Mouse (Mus musculus) cerebellum, adult (tissue): ENCODE results near the gene Gm9040.
"Not testable (repeated sequence)": the region's sequence is repeated elsewhere in the genome, so short reads cannot be mapped to it uniquely, and the experiment has no call there.

Experiments
- ATAC-seq: cut with Nextera tagmentation; 2 replicates; pipeline ENCODE4 v1.9.2; 2017; ENCODE audit warnings: mild to moderate bottlenecking, moderate library complexity, mixed read lengths; ENCODE audit not compliant: insufficient number of reproducible peaks, low FRiP score, low TSS enrichment

The Gm9040 gene

DNA sequence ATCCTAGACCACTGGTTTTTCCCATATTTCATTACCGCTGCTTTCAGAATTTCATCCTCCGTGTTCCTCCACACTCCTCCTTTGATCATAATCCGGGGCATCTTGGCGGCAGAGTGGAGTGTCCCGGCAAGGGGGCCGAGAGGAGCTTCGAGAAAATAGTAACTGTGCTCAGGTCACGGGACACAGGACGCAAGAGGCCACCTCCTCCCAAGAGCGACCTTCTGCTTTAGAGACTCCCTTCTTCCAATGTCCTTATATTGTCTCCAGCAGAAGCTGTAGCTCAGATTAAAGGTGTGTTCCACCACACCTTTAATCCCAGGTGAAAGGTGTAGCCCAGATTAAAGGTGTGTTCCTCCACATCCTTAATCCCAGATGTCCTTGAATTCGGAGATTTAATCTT, at the start of gene Gm9040:
Gene Gm9040 (minus strand): TSS at position 101 of the 400 bp plus-strand sequence.
- not testable (repeated sequence) for ATAC-seq

DNA sequence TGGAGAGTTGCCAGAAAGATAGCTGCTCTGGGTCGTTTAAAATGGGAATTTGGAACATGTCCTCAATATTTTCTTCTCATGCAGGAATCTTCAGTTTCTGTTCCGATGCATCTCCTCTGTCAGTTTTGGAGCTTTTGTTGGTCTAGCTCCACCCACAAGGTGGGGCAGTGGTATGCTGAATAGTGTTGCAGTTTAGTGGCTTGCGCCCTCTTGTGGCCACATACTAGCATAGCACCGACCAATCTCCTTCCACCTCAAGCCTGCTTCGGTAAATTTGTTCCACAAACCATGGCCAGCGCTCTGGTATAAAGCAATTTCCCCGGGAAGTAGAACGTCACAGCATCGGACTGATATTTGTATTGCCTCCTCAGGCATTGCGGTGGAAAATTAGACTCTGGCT, 43.7 kb upstream of the Gm9040 start:
- ATAC-seq: peak; percentile 85

DNA sequence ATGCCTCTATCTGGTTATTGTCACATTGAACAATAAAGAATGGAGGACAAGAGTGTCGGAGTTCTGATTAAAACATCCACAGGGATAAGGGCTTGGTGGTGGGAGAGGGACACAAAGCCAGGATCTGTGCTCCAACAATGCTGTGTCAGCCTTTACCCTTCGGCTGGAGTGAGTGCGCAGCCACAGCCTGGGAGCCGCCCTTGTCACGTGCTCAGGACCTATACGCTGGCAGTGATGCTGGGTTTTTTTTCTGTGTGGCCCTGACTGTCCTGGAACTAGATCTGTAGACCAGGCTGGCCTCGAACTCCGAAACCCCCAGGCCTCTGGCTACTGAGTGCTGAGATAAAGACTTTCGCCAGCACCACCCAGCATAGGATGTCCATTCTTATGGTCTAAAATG, 42.7 kb upstream of the Gm9040 start:
- ATAC-seq: no peak

DNA sequence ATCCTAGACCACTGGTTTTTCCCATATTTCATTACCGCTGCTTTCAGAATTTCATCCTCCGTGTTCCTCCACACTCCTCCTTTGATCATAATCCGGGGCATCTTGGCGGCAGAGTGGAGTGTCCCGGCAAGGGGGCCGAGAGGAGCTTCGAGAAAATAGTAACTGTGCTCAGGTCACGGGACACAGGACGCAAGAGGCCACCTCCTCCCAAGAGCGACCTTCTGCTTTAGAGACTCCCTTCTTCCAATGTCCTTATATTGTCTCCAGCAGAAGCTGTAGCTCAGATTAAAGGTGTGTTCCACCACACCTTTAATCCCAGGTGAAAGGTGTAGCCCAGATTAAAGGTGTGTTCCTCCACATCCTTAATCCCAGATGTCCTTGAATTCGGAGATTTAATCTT, 27.2 kb upstream of the Gm9040 start, which contains the start of gene Gm9049:
Gene Gm9049 (minus strand): TSS at position 101 of the 400 bp plus-strand sequence.
- not testable (repeated sequence) for ATAC-seq

DNA sequence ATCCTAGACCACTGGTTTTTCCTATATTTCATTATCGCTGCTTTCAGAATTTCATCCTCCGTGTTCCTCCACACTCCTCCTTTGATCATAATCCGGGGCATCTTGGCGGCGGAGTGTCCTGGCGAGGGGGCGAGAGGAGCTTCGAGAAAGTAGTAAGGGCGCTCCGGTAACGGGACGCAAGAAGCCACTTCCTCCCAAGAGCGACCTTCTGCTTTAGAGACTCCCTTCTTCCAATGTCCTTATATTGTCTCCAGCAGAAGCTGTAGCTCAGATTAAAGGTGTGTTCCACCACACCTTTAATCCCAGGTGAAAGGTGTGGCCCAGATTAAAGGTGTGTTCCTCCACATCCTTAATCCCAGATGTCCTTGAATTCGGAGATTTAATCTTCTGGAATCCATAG, 21.8 kb upstream of the Gm9040 start, which contains the start of gene Gm9048:
Gene Gm9048 (minus strand): TSS at position 101 of the 400 bp plus-strand sequence.
- ATAC-seq: not testable (repeated sequence)

DNA sequence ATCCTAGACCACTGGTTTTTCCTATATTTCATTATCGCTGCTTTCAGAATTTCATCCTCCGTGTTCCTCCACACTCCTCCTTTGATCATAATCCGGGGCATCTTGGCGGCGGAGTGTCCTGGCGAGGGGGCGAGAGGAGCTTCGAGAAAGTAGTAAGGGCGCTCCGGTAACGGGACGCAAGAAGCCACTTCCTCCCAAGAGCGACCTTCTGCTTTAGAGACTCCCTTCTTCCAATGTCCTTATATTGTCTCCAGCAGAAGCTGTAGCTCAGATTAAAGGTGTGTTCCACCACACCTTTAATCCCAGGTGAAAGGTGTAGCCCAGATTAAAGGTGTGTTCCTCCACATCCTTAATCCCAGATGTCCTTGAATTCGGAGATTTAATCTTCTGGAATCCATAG, 16.4 kb upstream of the Gm9040 start, which contains the start of gene Gm9046:
Gene Gm9046 (minus strand): TSS at position 101 of the 400 bp plus-strand sequence.
- not testable (repeated sequence) for ATAC-seq

DNA sequence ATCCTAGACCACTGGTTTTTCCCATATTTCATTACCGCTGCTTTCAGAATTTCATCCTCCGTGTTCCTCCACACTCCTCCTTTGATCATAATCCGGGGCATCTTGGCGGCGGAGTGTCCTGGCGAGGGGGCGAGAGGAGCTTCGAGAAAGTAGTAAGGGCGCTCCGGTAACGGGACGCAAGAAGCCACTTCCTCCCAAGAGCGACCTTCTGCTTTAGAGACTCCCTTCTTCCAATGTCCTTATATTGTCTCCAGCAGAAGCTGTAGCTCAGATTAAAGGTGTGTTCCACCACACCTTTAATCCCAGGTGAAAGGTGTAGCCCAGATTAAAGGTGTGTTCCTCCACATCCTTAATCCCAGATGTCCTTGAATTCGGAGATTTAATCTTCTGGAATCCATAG, 11.0 kb upstream of the Gm9040 start, which contains the start of gene Gm9045:
Gene Gm9045 (minus strand): TSS at position 101 of the 400 bp plus-strand sequence.
- ATAC-seq: not testable (repeated sequence)

DNA sequence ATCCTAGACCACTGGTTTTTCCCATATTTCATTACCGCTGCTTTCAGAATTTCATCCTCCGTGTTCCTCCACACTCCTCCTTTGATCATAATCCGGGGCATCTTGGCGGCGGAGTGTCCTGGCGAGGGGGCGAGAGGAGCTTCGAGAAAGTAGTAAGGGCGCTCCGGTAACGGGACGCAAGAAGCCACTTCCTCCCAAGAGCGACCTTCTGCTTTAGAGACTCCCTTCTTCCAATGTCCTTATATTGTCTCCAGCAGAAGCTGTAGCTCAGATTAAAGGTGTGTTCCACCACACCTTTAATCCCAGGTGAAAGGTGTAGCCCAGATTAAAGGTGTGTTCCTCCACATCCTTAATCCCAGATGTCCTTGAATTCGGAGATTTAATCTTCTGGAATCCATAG, 5.5 kb upstream of the Gm9040 start, which contains the start of gene Gm9044:
Gene Gm9044 (minus strand): TSS at position 101 of the 400 bp plus-strand sequence.
- not testable (repeated sequence) for ATAC-seq

DNA sequence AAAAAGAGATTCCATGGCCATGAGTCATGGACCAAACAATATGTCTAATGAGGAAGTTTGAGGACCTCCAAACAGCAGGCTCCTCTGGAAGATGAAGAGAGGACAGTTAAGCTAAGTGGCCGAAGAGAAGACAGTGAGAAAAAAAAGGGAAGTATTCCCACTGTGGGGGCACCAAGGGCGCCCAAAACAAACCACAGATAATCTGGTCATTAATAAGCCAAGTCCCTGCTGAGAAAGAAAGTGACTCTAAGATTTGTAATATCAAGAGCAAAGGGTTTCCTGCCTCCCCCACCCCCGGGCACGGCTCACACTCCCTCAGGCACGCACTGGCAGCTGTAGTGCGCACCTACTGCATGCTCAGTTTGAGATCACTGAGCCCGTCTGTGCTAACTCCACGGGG, 7.7 kb downstream of the Gm9040 start:
- no peak for ATAC-seq

DNA sequence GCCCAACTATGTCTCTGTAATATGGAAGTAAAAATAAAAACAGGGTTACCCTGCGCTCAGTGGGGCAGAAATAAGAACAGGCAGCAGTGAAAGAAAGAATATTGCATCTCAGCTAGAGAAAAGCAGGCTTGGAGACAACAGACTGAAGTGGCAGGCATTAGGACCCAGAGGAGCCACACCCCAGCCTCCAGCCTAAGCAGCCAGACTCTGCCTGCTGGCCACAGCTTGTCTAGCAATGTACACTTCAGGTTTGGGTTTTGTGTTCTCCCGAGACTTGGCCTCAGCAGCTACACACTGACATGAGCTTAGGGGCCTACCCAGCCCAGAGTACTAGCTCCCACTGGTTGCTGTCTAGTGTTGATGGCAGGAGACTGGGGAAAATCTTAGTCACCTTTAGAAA, 24.6 kb downstream of the Gm9040 start:
- ATAC-seq: peak; percentile 57; the same call in 1 of the 2 replicates

DNA sequence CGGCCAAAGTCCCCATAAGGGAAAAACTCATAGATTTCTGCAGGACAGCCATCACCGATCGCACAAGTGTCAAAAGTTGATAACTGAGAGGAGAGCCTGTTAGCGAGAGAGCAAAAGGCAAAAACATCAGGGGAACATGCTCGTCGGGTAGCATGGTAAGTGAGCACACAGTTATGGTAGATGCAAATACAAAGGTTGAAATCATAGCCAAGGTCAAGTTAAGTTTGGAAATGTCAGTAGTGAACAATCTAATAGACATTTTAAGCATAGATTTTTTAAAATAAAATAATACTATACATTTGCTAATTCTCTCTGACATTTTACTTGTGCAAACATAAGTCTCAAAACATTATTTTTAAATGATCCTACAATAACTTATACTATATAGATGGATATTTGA, 31.8 kb downstream of the Gm9040 start, which contains the start of gene Iltifb:
Gene Iltifb (minus strand): TSS at position 101 of the 400 bp plus-strand sequence.
- ATAC-seq: no peak

DNA sequence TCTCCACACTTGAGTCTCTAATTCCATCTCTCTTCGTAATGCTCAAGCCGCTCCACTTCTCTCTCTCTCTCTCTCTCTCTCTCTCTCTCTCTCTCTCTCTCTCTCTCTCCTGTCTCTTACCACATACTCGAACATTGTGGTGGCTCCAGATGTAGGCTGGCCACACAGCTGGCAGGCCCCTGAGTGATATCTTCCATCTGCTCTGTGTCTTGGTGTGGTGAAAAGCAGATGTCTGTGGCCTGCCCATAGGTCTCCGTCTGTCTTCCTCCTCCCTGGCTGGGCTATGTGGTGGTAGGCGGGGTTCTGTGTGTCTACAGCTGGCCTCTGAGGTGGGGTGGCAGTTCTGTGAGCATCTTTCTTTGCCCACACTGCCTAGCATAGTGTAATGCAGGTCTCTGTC, 43.8 kb downstream of the Gm9040 start:
- not testable (repeated sequence) for ATAC-seq

DNA sequence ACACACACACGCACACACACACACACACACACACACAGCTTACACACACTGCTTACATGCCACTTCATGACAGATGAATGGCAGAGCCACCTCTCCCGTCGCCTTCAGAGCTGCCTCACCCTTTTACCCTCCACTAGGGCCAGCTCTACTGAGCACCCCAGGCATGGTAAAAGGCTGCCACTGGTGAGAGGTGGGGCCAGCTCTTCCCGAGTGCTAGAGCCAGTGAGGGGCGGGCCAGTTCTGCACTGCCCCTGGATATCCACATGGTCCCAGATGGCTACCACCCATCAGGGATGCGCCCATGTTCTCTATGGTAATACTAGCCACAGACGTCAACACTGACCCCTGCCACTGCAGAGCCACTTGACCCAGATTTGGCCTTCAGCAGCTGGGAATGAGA, 44.2 kb downstream of the Gm9040 start:
- ATAC-seq: not testable (repeated sequence)

DNA sequence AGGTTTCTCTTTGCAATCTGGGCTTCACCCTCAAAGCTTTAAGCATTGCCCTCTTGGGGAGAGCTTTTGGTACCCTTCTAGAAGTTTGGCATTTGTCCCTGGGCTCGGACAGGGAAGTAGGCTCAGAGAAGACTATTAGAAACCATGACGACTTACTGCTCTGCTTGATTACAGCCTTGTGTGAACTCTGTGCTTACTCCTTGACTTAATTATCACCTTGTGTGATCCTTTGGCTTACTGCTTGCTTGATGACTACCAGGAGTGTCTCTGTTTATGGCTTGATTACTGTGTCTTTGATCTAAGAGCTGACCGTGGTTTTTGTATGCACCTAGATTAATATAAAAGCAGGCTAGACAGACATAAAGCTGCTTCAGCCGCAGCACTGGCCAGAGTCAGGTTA, 48.7 kb downstream of the Gm9040 start:
- ATAC-seq: not testable (repeated sequence)
